10 mouse cellular contexts compared by ENCODE assay signal in genomic region chr13:12311930-12312492, GRCm38 (mm10). TPM values are rescaled to one million over a fixed set of nuclear protein-coding genes. Genes with fewer than 3 reads are reported as not detected.
A peak's percentile ranks its signal among the peaks of the same experiment; 100 is the strongest.
DNase-seq lines count a peak whose midpoint lies in the region; ATAC-seq and TF ChIP-seq lines count a peak whose summit lies in the region.
"Had no signal": no experiment of that assay in that cellular context is flagged by ENCODE, and none has a peak within 500 bp of the region (broad histone marks: within the 10 kb centered on the region; RNA-seq: fewer than 3 reads in every experiment).

No protein-coding gene starts in this region.

- no peak for DNase-seq in heart, embryonic 10.5 days (ENCODE audit: low spot score)
- no peak for DNase-seq in heart, adult 11 months
- peak; percentile 11 for DNase-seq in lung, postnatal 0 days (ENCODE audit: low spot score)
- no peak for DNase-seq in lung, postnatal 4 days
- DNase-seq in forebrain, embryonic 14.5 days (ENCODE audit: low spot score) = peak; percentile 78
- no peak for DNase-seq in cerebellum, adult 11-12 months
- DNase-seq in embryo, embryonic 10 days (ENCODE audit: low spot score) = no peak

- no peaks in the 10 kb centered on the region for H3K27me3 ChIP-seq in heart, embryonic 10.5 days (ENCODE audit: insufficient read depth, poor library complexity, severe bottlenecking)
- no peaks in the 10 kb centered on the region for H3K27me3 ChIP-seq in lung, postnatal 0 days (replicated peaks; ENCODE audit: insufficient read depth, low read length)
- H3K27me3 ChIP-seq in forebrain, embryonic 14.5 days (replicated peaks; ENCODE audit: control insufficient read depth, insufficient read depth, low read length) = no peaks in the 10 kb centered on the region
- H3K27me3 ChIP-seq in limb, embryonic 13.5 days = no peaks in the 10 kb centered on the region
- H3K27me3 ChIP-seq: midbrain, embryonic 15.5 days; stomach, embryonic 15.5 days had no signal

- H3K9ac ChIP-seq in lung, postnatal 0 days (replicated peaks; ENCODE audit: low read depth) = no peak overlapping the region
- H3K9ac ChIP-seq in forebrain, embryonic 14.5 days (ENCODE audit: low read length) = no peak overlapping the region
- no peak overlapping the region for H3K9ac ChIP-seq in limb, embryonic 13.5 days
- H3K9ac ChIP-seq: midbrain, embryonic 15.5 days; stomach, embryonic 15.5 days had no signal

- ATAC-seq in lung, postnatal 0 days = no peak
- peak; percentile 84 for ATAC-seq in forebrain, embryonic 14.5 days
- peak; percentile 68 for ATAC-seq in limb, embryonic 13.5 days (ENCODE audit: low FRiP score, low read depth)
- ATAC-seq: midbrain, embryonic 15.5 days had no signal

- no peaks in the 10 kb centered on the region for H3K9me3 ChIP-seq in heart, embryonic 10.5 days
- no peaks in the 10 kb centered on the region for H3K9me3 ChIP-seq in lung, postnatal 0 days (ENCODE audit: low read length)
- H3K9me3 ChIP-seq in forebrain, embryonic 14.5 days (replicated peaks; ENCODE audit: control insufficient read depth, low read length) = no peaks in the 10 kb centered on the region
- no peaks in the 10 kb centered on the region for H3K9me3 ChIP-seq in limb, embryonic 13.5 days
- H3K9me3 ChIP-seq: midbrain, embryonic 15.5 days; stomach, embryonic 15.5 days had no signal

- H3K4me2 ChIP-seq in lung, postnatal 0 days (replicated peaks; ENCODE audit: low read depth, low read length) = no peak overlapping the region
- no peak overlapping the region for H3K4me2 ChIP-seq in forebrain, embryonic 14.5 days (ENCODE audit: low read length)
- H3K4me2 ChIP-seq in limb, embryonic 13.5 days (replicated peaks) = no peak overlapping the region
- H3K4me2 ChIP-seq: midbrain, embryonic 15.5 days; stomach, embryonic 15.5 days had no signal

- TF ChIP-seq EP300 in lung, postnatal 0 days (IDR thresholded peaks at IDR 0.05) = no peak

- H3K4me1 ChIP-seq in heart, embryonic 10.5 days = peaks cover 61% of the 10 kb centered on the region
- H3K4me1 ChIP-seq in lung, postnatal 0 days (ENCODE audit: insufficient read depth, low read depth, low read length) = no peaks in the 10 kb centered on the region
- peaks cover 3% of the 10 kb centered on the region; the same call in 1 of the 2 replicates for H3K4me1 ChIP-seq in forebrain, embryonic 14.5 days (ENCODE audit: control insufficient read depth, insufficient read depth, low read length)
- peaks cover 5% of the 10 kb centered on the region for H3K4me1 ChIP-seq in limb, embryonic 13.5 days
- H3K4me1 ChIP-seq: midbrain, embryonic 15.5 days had no signal

- H3K4me3 ChIP-seq in heart, embryonic 10.5 days = no peak overlapping the region
- no peak overlapping the region for H3K4me3 ChIP-seq in lung, postnatal 0 days (ENCODE audit: low read depth, low read length)
- no peak overlapping the region for H3K4me3 ChIP-seq in forebrain, embryonic 14.5 days (ENCODE audit: low read depth, low read length)
- H3K4me3 ChIP-seq in limb, embryonic 13.5 days = no peak overlapping the region
- H3K4me3 ChIP-seq: midbrain, embryonic 15.5 days; stomach, embryonic 15.5 days had no signal

- peaks cover 53% of the 10 kb centered on the region for H3K36me3 ChIP-seq in heart, embryonic 10.5 days
- no peaks in the 10 kb centered on the region for H3K36me3 ChIP-seq in lung, postnatal 0 days (ENCODE audit: insufficient read depth, low read length)
- H3K36me3 ChIP-seq in forebrain, embryonic 14.5 days (ENCODE audit: control insufficient read depth, insufficient read depth, low read length) = no peaks in the 10 kb centered on the region
- H3K36me3 ChIP-seq in limb, embryonic 13.5 days = no peaks in the 10 kb centered on the region
- H3K36me3 ChIP-seq: midbrain, embryonic 15.5 days; stomach, embryonic 15.5 days had no signal

- peak overlapping the region; percentile 1; the same call in 1 of the 2 replicates for H3K27ac ChIP-seq in heart, embryonic 10.5 days
- H3K27ac ChIP-seq in lung, postnatal 0 days (ENCODE audit: low read length) = no peak overlapping the region
- H3K27ac ChIP-seq in forebrain, embryonic 14.5 days (ENCODE audit: low read depth, low read length) = peak overlapping the region; percentile 52; the same call in 1 of the 2 replicates
- no peak overlapping the region for H3K27ac ChIP-seq in limb, embryonic 13.5 days
- H3K27ac ChIP-seq: midbrain, embryonic 15.5 days; stomach, embryonic 15.5 days had no signal

- WGBS in heart, embryonic 10.5 days = 64% methylated on average over 10 of the region's 10 CpGs
- WGBS in lung, postnatal 0 days = 61% methylated on average over 10 of the region's 10 CpGs
- 43% methylated on average over 10 of the region's 10 CpGs for WGBS in forebrain, embryonic 14.5 days
- whole genome bisulfite sequencing in limb, embryonic 13.5 days = 51% methylated on average over 10 of the region's 10 CpGs

- TF ChIP-seq CTCF in lung, postnatal 0 days (IDR thresholded peaks at IDR 0.05) = no peak

RNA-seq across cellular contexts. Expression of gene Actn2, which starts 28.5 kb away (rescaled TPM):
- polyA plus RNA-seq in heart, embryonic 10.5 days (2016; fragmentation: Nextera tagmentation; extraction: Ambion mirVana) = 647 and 1,387 TPM in 2 replicates
- polyA plus RNA-seq in lung, postnatal 0 days (2015; fragmentation: Nextera tagmentation; extraction: Ambion mirVana) = 16.1 and 18.7 TPM in 2 replicates
- 1.7 and 2.2 TPM in 2 replicates for polyA plus RNA-seq in forebrain, embryonic 14.5 days (2014; fragmentation: Nextera tagmentation; extraction: Ambion mirVana)
- 161 and 166 TPM in 2 replicates for polyA plus RNA-seq in limb, embryonic 13.5 days (2015; fragmentation: Nextera tagmentation; extraction: Ambion mirVana)

RNA-seq across cellular contexts. Expression of gene Mtr, which starts 54.1 kb away (rescaled TPM):
- polyA plus RNA-seq in heart, embryonic 10.5 days (2016; fragmentation: Nextera tagmentation; extraction: Ambion mirVana) = 16.5 and 20.9 TPM in 2 replicates
- polyA plus RNA-seq in lung, postnatal 0 days (2015; fragmentation: Nextera tagmentation; extraction: Ambion mirVana) = 4.9 and 5.2 TPM in 2 replicates
- polyA plus RNA-seq in forebrain, embryonic 14.5 days (2014; fragmentation: Nextera tagmentation; extraction: Ambion mirVana) = 7.4 TPM in 2 replicates
- polyA plus RNA-seq in limb, embryonic 13.5 days (2015; fragmentation: Nextera tagmentation; extraction: Ambion mirVana) = 18.7 and 20.3 TPM in 2 replicates

Comparison
In these comparisons a context has a peak if more than half of its experiments do, and no peak if none do; other contexts are left out.
1. DNase-seq: peak in lung, postnatal 0 days (single experiment) and forebrain, embryonic 14.5 days (single experiment); none in heart, embryonic 10.5 days (single experiment), heart, adult 11 months (single experiment), lung, postnatal 4 days (0 of 2), cerebellum, adult 11-12 months (single experiment) and embryo, embryonic 10 days (single experiment).
2. H3K27ac ChIP-seq: peak in heart, embryonic 10.5 days (single experiment) and forebrain, embryonic 14.5 days (single experiment); none in lung, postnatal 0 days (single experiment) and limb, embryonic 13.5 days (single experiment).